Mouse (Mus musculus): ENCODE results near the gene Alk. TPM values are rescaled to one million over a fixed set of nuclear protein-coding genes. Genes with fewer than 3 reads are reported as not detected.
A peak's percentile ranks its signal among the peaks of the same experiment; 100 is the strongest.

The Alk gene
- total and polyA plus RNA-seq, 2 experiments: not detected

GRCm38 (mm10) chr17:71935336-71935735 lies 669.1 kb downstream of the Alk start:
- TF ChIP-seq POLR2A (IDR thresholded peaks at IDR 0.05; ENCODE audit: extremely low read depth, insufficient read depth, low read length) (no peak), CTCF (IDR thresholded peaks at IDR 0.05; ENCODE audit: low read depth, low read length) (no peak)

GRCm38 (mm10) chr17:71914941-71915340 lies 689.5 kb downstream of the Alk start:
- Histone ChIP-seq H3K27me3 (ENCODE audit: control insufficient read depth, insufficient read depth, low read length) (no peaks in the 10 kb centered on the region), H3K36me3 (ENCODE audit: control insufficient read depth, insufficient read depth, low read length) (no peaks in the 10 kb centered on the region), H3K4me1 (ENCODE audit: control insufficient read depth, insufficient read depth, low read length) (no peaks in the 10 kb centered on the region), H3K79me2 (ENCODE audit: control insufficient read depth, insufficient read depth, low read length) (no peaks in the 10 kb centered on the region), H3K27ac (replicated peaks; ENCODE audit: insufficient read depth, low read depth, low read length) (no peak overlapping the region), H3K4me3 (ENCODE audit: insufficient read depth, low read depth, low read length) (no peak overlapping the region), H3K9ac (ENCODE audit: low read depth, low read length) (no peak overlapping the region)
- DNase-seq (ENCODE audit: extremely low read depth, low read depth, low spot score): no peak
- WGBS: 57% methylated on average over 5 of the region's 5 CpGs
- TF ChIP-seq POLR2A (IDR thresholded peaks at IDR 0.05; ENCODE audit: extremely low read depth, insufficient read depth, low read length): no peak
- TF ChIP-seq CTCF (IDR thresholded peaks at IDR 0.05; ENCODE audit: low read depth, low read length): no peak

More at GRCm38 (mm10) chr17:71935336-71935735, 669.1 kb downstream of the Alk start:
- no peak for DNase-seq (ENCODE audit: extremely low read depth, low read depth, low spot score)
- Histone ChIP-seq H3K9ac (ENCODE audit: low read depth, low read length) (no peak overlapping the region), H3K79me2 (ENCODE audit: control insufficient read depth, insufficient read depth, low read length) (no peaks in the 10 kb centered on the region), H3K27me3 (ENCODE audit: control insufficient read depth, insufficient read depth, low read length) (no peaks in the 10 kb centered on the region), H3K4me1 (ENCODE audit: control insufficient read depth, insufficient read depth, low read length) (no peaks in the 10 kb centered on the region), H3K36me3 (ENCODE audit: control insufficient read depth, insufficient read depth, low read length) (no peaks in the 10 kb centered on the region), H3K4me3 (ENCODE audit: insufficient read depth, low read depth, low read length) (no peak overlapping the region), H3K27ac (replicated peaks; ENCODE audit: insufficient read depth, low read depth, low read length) (no peak overlapping the region)
- 75% methylated on average over 3 of the region's 3 CpGs for WGBS

GRCm38 (mm10) chr17:71914541-71914940 lies 689.9 kb downstream of the Alk start:
- H3K27me3 ChIP-seq (ENCODE audit: control insufficient read depth, insufficient read depth, low read length): no peaks in the 10 kb centered on the region

GRCm38 (mm10) chr17:71913188-71913587 lies 691.2 kb downstream of the Alk start:
- no peaks in the 10 kb centered on the region for H3K4me1 ChIP-seq (ENCODE audit: control insufficient read depth, insufficient read depth, low read length)
- 47% methylated on average over 3 of the region's 3 CpGs for WGBS
- TF ChIP-seq CTCF (IDR thresholded peaks at IDR 0.05; ENCODE audit: low read depth, low read length): no peak
- no peak for TF ChIP-seq POLR2A (IDR thresholded peaks at IDR 0.05; ENCODE audit: extremely low read depth, insufficient read depth, low read length)
- no peaks in the 10 kb centered on the region for H3K36me3 ChIP-seq (ENCODE audit: control insufficient read depth, insufficient read depth, low read length)
- H3K79me2 ChIP-seq (ENCODE audit: control insufficient read depth, insufficient read depth, low read length): no peaks in the 10 kb centered on the region
- no peak overlapping the region for H3K27ac ChIP-seq (replicated peaks; ENCODE audit: insufficient read depth, low read depth, low read length)
- H3K4me3 ChIP-seq (ENCODE audit: insufficient read depth, low read depth, low read length): no peak overlapping the region
- H3K27me3 ChIP-seq (ENCODE audit: control insufficient read depth, insufficient read depth, low read length): no peaks in the 10 kb centered on the region
- no peak overlapping the region for H3K9ac ChIP-seq (ENCODE audit: low read depth, low read length)
- no peak for DNase-seq (ENCODE audit: extremely low read depth, low read depth, low spot score)

More at GRCm38 (mm10) chr17:71914541-71914940, 689.9 kb downstream of the Alk start:
- H3K4me1 ChIP-seq (ENCODE audit: control insufficient read depth, insufficient read depth, low read length): no peaks in the 10 kb centered on the region
- H3K4me3 ChIP-seq (ENCODE audit: insufficient read depth, low read depth, low read length): no peak overlapping the region
- H3K79me2 ChIP-seq (ENCODE audit: control insufficient read depth, insufficient read depth, low read length): no peaks in the 10 kb centered on the region
- H3K9ac ChIP-seq (ENCODE audit: low read depth, low read length): no peak overlapping the region
- no peak for DNase-seq (ENCODE audit: extremely low read depth, low read depth, low spot score)
- H3K27ac ChIP-seq (replicated peaks; ENCODE audit: insufficient read depth, low read depth, low read length): no peak overlapping the region
- TF ChIP-seq POLR2A (IDR thresholded peaks at IDR 0.05; ENCODE audit: extremely low read depth, insufficient read depth, low read length) (no peak), CTCF (IDR thresholded peaks at IDR 0.05; ENCODE audit: low read depth, low read length) (no peak)
- 68% methylated on average over 3 of the region's 3 CpGs for WGBS
- H3K36me3 ChIP-seq (ENCODE audit: control insufficient read depth, insufficient read depth, low read length): no peaks in the 10 kb centered on the region

GRCm38 (mm10) chr17:71909107-71909506 lies 695.3 kb downstream of the Alk start:
- no peak for DNase-seq (ENCODE audit: extremely low read depth, low read depth, low spot score)
- Histone ChIP-seq H3K36me3 (ENCODE audit: control insufficient read depth, insufficient read depth, low read length) (no peaks in the 10 kb centered on the region), H3K27ac (replicated peaks; ENCODE audit: insufficient read depth, low read depth, low read length) (no peak overlapping the region), H3K4me3 (ENCODE audit: insufficient read depth, low read depth, low read length) (no peak overlapping the region), H3K4me1 (ENCODE audit: control insufficient read depth, insufficient read depth, low read length) (no peaks in the 10 kb centered on the region), H3K79me2 (ENCODE audit: control insufficient read depth, insufficient read depth, low read length) (no peaks in the 10 kb centered on the region), H3K27me3 (ENCODE audit: control insufficient read depth, insufficient read depth, low read length) (no peaks in the 10 kb centered on the region), H3K9ac (ENCODE audit: low read depth, low read length) (no peak overlapping the region)
- TF ChIP-seq POLR2A (IDR thresholded peaks at IDR 0.05; ENCODE audit: extremely low read depth, insufficient read depth, low read length) (no peak), CTCF (IDR thresholded peaks at IDR 0.05; ENCODE audit: low read depth, low read length) (peak; percentile 71)
- WGBS: 34% methylated on average over 3 of the region's 3 CpGs

GRCm38 (mm10) chr17:71881369-71881768 lies 723.1 kb downstream of the Alk start:
- no peak for DNase-seq (ENCODE audit: extremely low read depth, low read depth, low spot score)
- 90% methylated on average over 6 of the region's 6 CpGs for WGBS
- Histone ChIP-seq H3K36me3 (ENCODE audit: control insufficient read depth, insufficient read depth, low read length) (no peaks in the 10 kb centered on the region), H3K4me1 (ENCODE audit: control insufficient read depth, insufficient read depth, low read length) (no peaks in the 10 kb centered on the region), H3K4me3 (ENCODE audit: insufficient read depth, low read depth, low read length) (no peak overlapping the region), H3K79me2 (ENCODE audit: control insufficient read depth, insufficient read depth, low read length) (no peaks in the 10 kb centered on the region), H3K9ac (ENCODE audit: low read depth, low read length) (no peak overlapping the region), H3K27me3 (ENCODE audit: control insufficient read depth, insufficient read depth, low read length) (no peaks in the 10 kb centered on the region), H3K27ac (replicated peaks; ENCODE audit: insufficient read depth, low read depth, low read length) (no peak overlapping the region)
- TF ChIP-seq POLR2A (IDR thresholded peaks at IDR 0.05; ENCODE audit: extremely low read depth, insufficient read depth, low read length) (no peak), CTCF (IDR thresholded peaks at IDR 0.05; ENCODE audit: low read depth, low read length) (no peak)
